Mouse (Mus musculus): ENCODE measurements at regions not wholly inside any gene's neighbourhood (a gene's known extent, or its start where the extent isn't known, plus 50 kb on each side); places are given as distances from the start of the nearest gene placed in this dataset.

DNA sequence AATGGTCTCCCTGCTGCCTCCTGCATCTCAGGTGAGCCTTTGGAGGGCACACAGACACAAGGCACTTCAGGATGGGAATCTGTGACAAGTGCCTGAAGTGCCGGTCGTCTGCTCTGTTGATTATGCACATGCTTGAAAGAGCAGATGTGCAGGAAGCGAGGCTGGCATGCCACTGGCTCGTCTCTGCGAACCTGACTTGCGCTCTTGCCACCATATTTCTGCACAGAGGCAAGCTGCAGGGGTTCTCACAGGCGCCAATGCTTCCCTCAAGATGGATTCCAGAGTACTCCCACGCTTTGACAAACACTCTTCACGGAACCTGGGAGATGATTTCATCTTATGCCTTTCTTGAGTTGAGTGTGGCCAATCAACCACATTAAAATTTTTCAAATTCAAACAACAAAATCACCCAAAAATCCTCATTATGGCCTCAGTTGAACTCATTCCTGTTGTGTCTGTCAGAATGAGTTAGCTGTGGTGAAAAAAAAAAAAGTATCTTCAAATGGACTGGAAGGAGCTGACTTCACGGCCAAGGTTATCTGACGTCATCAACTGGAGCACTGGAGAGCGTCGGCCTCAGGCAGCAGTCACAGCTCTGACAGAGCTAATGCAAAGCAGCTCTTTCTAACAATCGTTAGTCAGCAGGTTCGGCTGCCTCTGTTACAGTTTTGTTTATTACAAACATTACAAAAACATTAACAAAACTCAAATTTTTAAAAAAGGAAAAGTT lies 90.2 kb upstream of the Nr4a3 start:
- no peak for ATAC-seq (ENCODE audit: extremely low read depth, insufficient number of reproducible peaks, low FRiP score, poor library complexity, severe bottlenecking)

DNA sequence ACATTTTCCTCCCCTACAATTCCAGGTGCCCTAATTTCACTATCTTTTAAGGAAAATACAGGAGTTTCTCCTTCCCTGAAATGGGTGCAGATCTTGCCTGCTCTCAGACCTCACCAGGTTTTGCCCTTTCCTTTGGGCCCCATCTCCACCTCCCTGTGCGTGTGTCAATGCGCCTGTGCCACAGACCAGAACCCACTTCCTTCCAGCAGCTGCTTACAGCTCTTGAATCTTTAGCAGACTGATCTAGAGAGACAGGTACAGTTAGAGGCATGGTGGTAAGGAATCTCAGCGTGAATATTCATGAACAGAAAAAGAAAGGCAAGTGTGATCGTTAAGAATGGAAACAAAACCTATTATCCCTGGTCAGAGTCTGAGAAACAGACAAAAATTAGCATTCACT lies 80.3 kb upstream of the Nr4a3 start:
- no peak for ATAC-seq (ENCODE audit: extremely low read depth, insufficient number of reproducible peaks, low FRiP score, poor library complexity, severe bottlenecking)

DNA sequence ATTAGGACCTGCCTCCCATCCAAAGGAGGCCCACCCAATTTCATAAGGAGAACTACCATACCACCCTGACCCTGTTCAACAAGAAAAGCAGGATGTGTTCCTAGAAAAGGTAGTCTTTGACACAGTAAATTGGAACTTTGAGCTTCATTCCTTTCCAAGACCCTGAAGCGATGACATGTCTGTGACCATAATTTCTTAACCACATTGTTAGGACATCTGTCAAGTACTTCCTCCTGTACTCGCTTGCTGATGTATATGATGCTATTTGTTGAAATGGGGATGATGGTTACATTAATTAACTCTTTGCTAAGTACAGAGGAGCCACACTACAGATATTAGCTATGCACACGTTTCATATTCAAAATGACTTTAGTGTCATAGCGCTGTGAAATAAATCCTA lies 73.1 kb upstream of the Nr4a3 start:
- no peak for ATAC-seq (ENCODE audit: extremely low read depth, insufficient number of reproducible peaks, low FRiP score, poor library complexity, severe bottlenecking)

DNA sequence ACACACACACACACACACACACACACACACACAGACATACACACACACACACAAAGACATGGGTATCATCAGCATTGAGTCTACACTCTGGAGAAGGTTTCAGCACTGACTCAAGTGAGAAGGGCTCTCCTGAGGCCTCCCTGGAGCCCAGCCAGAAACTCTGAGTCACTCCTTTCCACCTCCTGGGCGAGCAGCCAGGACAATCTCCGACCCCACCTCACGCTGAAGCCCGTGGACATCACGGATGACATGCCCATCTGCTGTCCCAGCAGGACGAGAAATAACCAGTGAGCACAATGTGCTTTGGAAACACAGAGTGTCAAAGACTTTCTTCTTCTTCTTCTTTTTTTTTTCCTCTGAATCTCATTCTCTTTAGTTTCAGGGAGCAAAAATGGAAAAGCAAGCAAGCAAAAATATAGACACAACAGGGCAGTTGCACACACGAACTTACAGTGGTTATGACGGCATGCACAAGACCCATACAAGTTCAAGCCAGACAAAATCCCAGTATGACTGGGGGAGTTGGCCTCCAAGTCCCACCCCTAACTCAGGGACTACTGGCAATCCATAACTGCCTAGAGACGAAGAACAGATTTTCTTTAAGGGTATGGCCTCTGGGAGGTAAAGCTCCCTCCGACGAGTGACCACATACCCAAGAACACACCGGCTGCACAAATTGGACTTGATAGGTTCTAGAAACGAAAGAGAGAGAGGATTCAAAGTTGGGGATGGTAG lies 65.2 kb upstream of the Nr4a3 start:
- ATAC-seq (ENCODE audit: extremely low read depth, insufficient number of reproducible peaks, low FRiP score, poor library complexity, severe bottlenecking): no peak

All from neutrophil, adult 5-6 weeks (primary cell).